Mouse (Mus musculus): Measurements from ENCODE around the gene Clec2e.

Gene Clec2e

GRCm38 (mm10) chr6:129056237-129056636, 44.5 kb downstream of the Clec2e start:
- no peak for DNase-seq

- no peak for DNase-seq
Measured at GRCm38 (mm10) chr6:129051731-129052130, 49.0 kb downstream of the Clec2e start.

- DNase-seq, result no peak
Measured at GRCm38 (mm10) chr6:129051086-129051485, 49.6 kb downstream of the Clec2e start.

- no peak for DNase-seq
Measured at GRCm38 (mm10) chr6:129049596-129050251, 51.0 kb downstream of the Clec2e start.

GRCm38 (mm10) chr6:129048857-129049473, 51.7 kb downstream of the Clec2e start:
- peak; percentile 64 for DNase-seq

GRCm38 (mm10) chr6:129048381-129048780, 52.3 kb downstream of the Clec2e start:
- DNase-seq, result no peak

GRCm38 (mm10) chr6:129045601-129046000, 55.1 kb downstream of the Clec2e start, which contains the start of gene Klrb1f:
Gene Klrb1f, plus strand, starts transcription at chr6:129045901.
- DNase-seq, result no peak

- no peak for DNase-seq
Measured at GRCm38 (mm10) chr6:129042470-129042869, 58.2 kb downstream of the Clec2e start.

Data from lung, postnatal 14 days (tissue).